Mouse (Mus musculus): Measurements from ENCODE around the gene Armc8.

GRCm38 (mm10) chr9:99468572-99468971, 100.1 kb downstream of the Armc8 start:
- TF ChIP-seq CTCF (conservative IDR thresholded peaks at IDR 0.05; ENCODE audit: low read length) = no peak
- TF ChIP-seq NANOG (IDR thresholded peaks at IDR 0.05; ENCODE audit: borderline replicate concordance, low read length) = no peak
- TF ChIP-seq POU5F1 (IDR thresholded peaks at IDR 0.05; ENCODE audit: borderline replicate concordance, low read length) = no peak

Measured in E14TG2a.4 (cell line).